Mouse (Mus musculus): Measurements from ENCODE around the gene Gm21834.

The Gm21834 gene

GRCm38 (mm10) chr17:57742119-57742518 is at the start of gene Gm21834:
TSS of gene Gm21834 (minus strand) at chr17:57742219.
- DNase-seq (ENCODE audit: extremely low spot score, low read depth, low spot score), result no peak

- DNase-seq (ENCODE audit: extremely low spot score, low read depth, low spot score), result no peak
These were observed 46.3 kb upstream of the Gm21834 start for GRCm38 (mm10) chr17:57788161-57788799.

GRCm38 (mm10) chr17:57770904-57771303 is 28.9 kb upstream of the Gm21834 start:
- DNase-seq (ENCODE audit: extremely low spot score, low read depth, low spot score), result no peak

- peak; percentile 53 for DNase-seq (ENCODE audit: extremely low spot score, low read depth, low spot score)
These were observed 26.9 kb upstream of the Gm21834 start, which contains the start of gene Cntnap5c for GRCm38 (mm10) chr17:57768622-57769610. TSS of gene Cntnap5c (plus strand) at chr17:57769570.

- no peak for DNase-seq (ENCODE audit: extremely low spot score, low read depth, low spot score)
These were observed 25.3 kb upstream of the Gm21834 start for GRCm38 (mm10) chr17:57767306-57767705.

- DNase-seq (ENCODE audit: extremely low spot score, low read depth, low spot score), result no peak
These were observed 16.0 kb upstream of the Gm21834 start for GRCm38 (mm10) chr17:57758033-57758432.

- DNase-seq (ENCODE audit: extremely low spot score, low read depth, low spot score), result no peak
These were observed 47.2 kb downstream of the Gm21834 start for GRCm38 (mm10) chr17:57694791-57695190.
